Mouse (Mus musculus): ENCODE results near the gene Mylip.

Gene Mylip

DNA sequence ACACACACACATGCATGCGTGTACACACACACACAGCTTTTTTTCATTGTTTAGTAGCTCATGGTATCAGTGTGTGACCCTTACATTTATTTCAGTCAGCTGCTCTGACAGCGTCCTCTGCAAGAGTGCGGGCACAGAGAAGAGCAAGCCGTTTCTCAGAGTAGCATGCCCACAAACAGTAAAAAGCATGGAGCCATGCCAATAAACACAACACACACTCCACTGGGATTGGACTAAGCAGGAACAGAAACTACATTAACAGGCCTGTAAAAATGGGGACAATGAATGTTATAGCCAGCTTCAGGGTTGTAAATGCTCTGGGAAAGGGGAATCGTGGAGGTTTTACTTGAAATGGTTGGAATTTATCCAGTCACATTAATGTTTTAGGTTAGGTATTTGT, 50.7 kb downstream of the Mylip start:
- no peak for DNase-seq

DNA sequence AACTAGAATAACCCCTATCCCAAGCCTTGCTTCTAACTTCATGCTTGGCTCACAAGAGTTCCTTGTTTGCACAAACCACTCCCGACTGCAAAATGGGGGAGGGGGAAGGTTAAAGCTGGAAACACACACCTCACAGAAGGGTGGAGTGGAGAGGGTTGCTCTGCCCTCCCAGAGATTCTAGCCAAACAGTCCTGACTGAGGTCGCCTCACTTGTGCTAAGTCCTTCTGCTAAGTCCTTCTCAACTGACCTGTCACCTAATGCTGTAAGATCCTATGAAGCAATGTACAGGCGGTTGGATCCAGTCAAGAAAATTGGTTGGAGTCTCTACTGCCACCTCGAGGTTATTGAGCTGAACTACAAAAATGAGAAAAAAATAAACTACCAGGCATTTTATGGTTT, 52.9 kb downstream of the Mylip start:
- DNase-seq, result peak; percentile 72

- DNase-seq, result peak; percentile 38
Measured at GRCm38 (mm10) chr13:45442918-45443535, 53.5 kb downstream of the Mylip start.

DNA sequence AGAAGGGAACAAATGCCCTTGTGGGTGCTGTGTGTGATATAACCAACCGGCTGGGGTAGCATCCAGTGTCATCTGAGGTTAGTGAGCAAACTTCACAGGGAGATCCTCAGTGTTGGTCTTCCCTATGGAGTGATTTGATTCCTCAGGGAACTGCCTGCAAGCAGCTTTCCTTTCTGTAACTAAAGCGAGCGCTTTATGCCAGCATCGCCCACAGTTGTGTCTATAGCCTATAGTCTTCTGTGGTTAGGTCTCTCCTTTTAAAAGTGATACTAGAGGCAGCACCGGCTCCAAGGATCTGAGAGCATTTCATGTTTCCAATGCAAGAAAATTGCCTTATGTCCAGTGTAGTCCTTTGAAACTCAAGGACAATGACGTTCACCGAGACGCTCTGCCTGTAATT, 54.7 kb downstream of the Mylip start:
- DNase-seq, result no peak

GRCm38 (mm10) chr13:45444652-45445051, 55.1 kb downstream of the Mylip start:
- DNase-seq, result no peak

GRCm38 (mm10) chr13:45446636-45447035, 57.1 kb downstream of the Mylip start:
- no peak for DNase-seq

DNA sequence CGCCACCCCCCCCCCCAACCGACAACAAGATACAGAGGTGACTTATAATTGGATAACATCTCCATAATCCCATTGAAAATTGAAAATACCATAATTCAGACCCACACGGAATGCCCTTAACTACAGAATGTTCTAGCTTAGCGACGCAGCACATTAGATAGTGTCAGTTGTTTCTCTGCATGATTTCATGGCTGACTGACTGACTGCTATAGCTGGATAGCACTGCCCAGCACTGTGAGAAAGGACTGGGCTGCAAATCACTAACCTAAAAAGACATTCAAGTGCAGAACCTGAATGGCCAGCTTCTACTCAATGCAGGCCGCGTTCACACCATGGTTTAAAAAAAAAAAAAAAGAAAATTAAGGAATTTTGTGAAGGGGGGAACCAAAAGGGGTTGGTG, 62.9 kb downstream of the Mylip start:
- DNase-seq, result no peak

DNA sequence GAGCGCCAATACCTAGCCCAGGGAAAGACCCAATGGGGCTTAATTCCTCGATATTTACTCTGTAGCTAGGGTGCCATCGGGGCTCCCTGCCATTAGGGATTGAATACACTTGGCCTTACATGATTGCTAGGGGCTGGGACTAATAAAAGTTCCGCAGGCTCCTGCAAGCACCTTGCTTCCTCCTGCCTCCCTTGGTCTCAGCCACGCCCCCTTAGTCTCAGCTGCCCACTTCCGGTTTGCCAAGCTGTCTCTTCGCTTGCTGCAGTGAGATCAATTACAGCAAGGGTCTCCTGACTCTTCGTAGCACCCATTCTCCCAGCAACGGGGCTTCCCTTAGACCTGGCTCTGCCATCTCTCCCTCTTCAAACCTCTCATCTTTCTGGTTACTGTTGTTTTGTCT, 63.5 kb downstream of the Mylip start:
- DNase-seq, result no peak

GRCm38 (mm10) chr13:45454044-45454443, 64.5 kb downstream of the Mylip start:
- DNase-seq, result no peak

- DNase-seq, result peak; percentile 48
Measured at GRCm38 (mm10) chr13:45454641-45455040, 65.1 kb downstream of the Mylip start.

GRCm38 (mm10) chr13:45455108-45455861, 65.7 kb downstream of the Mylip start:
- DNase-seq, result peak; percentile 63

- no peak for DNase-seq
Measured at GRCm38 (mm10) chr13:45455862-45456192, 66.3 kb downstream of the Mylip start.

- no peak for DNase-seq
Measured at GRCm38 (mm10) chr13:45457459-45457858, 67.9 kb downstream of the Mylip start.

DNA sequence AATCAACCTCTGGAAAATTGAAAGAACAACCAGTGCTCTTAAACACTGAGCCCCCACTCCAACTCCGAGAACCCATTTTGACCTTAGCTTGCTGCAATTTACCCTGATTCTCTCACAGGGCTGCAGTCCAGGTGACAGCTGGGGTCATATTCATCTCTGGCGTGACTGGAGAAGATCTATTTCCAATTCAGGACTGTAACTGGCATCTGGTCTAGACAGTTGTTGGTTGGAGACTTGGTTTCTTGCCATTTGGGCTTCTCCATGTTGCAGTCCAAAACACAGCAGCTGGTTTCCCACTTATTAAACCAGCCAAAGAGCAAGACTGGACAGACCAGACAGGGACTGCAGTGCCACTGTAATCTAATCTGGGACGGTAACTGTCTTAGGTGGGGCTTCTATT, 70.6 kb downstream of the Mylip start:
- no peak for DNase-seq

DNA sequence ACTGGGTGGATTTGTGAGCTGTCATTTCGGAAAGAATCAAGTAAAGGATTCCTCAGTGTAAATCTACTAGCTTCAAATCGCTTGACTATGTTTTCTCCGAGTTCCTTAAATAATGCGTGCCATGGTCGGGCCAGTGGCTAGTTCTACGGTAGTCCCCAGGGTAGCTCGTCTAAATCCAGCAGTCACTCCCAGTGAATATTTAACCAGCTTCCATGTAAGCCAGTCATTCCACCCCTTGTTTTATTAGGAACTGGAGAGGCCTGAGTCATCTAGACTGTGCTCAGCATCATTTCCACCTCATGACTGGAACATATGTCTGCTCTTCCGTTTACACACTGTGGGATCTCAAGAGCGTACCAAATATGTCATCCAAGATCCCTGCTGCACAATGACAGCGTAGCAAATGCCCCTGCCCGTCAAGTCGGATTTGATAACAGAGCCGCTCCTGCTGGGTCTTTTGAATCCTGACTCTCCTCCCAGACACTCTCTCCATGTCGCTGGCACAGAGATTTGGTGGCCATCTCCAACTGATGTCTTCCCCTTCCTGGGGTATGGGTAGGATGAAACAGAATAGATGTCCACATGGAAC, 71.9 kb downstream of the Mylip start:
- no peak for DNase-seq

All from lung, postnatal 10 days (tissue).